Mouse (Mus musculus) brain, embryonic 14.5 days (tissue): Measurements from ENCODE around the gene Ets1.

Source experiments
- CTCF ChIP-seq: fragments of 200-500 bp; IDR thresholded peaks from 2 replicates; pipeline ENCODE4 v1.5.1; 2012; ENCODE audit warnings: inconsistent platforms, mild to moderate bottlenecking, moderate library complexity, borderline replicate concordance; ENCODE audit not compliant: insufficient read depth, insufficient read length; ENCODE audit errors: extremely low read depth
- POLR2A ChIP-seq: fragments of 200-500 bp; IDR thresholded peaks from 2 replicates; pipeline ENCODE4 v1.6.1; 2012; ENCODE audit warnings: mild to moderate bottlenecking, inconsistent platforms, borderline replicate concordance; ENCODE audit not compliant: poor library complexity, insufficient read depth, insufficient read length, severe bottlenecking; ENCODE audit errors: extremely low read depth

DNA sequence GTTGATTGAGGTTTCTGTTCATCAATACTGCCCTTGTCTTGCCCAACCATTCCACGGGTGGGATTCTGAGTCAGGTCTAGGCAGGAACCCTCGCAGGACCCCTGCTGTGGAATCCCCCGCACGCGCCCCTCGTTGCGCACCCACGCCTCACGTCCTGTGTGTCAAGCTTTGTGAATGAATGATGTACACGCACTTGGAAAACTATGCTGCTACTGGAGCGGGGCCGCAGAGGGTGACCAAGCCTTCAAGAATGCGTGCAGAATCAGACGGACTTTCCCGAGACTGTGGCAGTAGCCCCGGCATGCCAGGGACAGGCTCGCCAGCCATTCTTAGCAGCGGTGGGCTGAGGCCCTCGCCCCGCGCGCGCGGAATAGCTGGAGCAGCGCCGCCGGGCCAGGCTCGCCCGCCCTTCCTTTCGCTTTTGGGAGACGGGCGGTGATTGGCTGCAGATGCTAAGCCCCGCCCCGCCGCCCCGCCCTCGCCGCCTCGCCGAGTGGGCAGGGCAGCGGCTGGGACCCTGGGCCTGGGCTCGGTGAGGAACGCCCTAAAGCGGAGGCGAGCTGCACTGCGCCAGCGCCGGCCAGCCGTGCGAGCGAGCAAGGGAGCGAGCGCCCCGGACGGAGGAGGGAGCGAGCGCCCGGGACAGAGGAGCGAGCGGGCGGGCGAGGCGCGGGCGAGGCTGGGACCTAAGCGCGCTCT is 59.6 kb downstream of the Ets1 start:
- TF ChIP-seq POLR2A (no peak), CTCF (no peak)
